Mouse (Mus musculus) embryo, embryonic 11.5 days (tissue): ENCODE data around the gene Zmynd10.
A peak's percentile ranks its signal among the peaks of the same experiment; 100 is the strongest.

ENCODE experiments used
- DNase-seq: peaks from one replicate; pipeline ENCODE4 v3.0.0-alpha.2; 2012; ENCODE audit warnings: low read depth, low spot score

The Zmynd10 gene

GRCm38 (mm10) chr9:107547026-107547425 lies at the start of gene Zmynd10:
Gene Zmynd10 (plus strand): TSS chr9:107547298.
- DNase-seq = peak; percentile 87

- no peak for DNase-seq
These were observed 46.3 kb upstream of the Zmynd10 start for GRCm38 (mm10) chr9:107500708-107501286.

GRCm38 (mm10) chr9:107502131-107502846 lies 44.8 kb upstream of the Zmynd10 start:
- no peak for DNase-seq

GRCm38 (mm10) chr9:107504662-107505537 lies 42.2 kb upstream of the Zmynd10 start:
- no peak for DNase-seq

GRCm38 (mm10) chr9:107508266-107508665 lies 38.8 kb upstream of the Zmynd10 start:
- DNase-seq = no peak

- DNase-seq = no peak
These were observed 36.6 kb upstream of the Zmynd10 start for GRCm38 (mm10) chr9:107510384-107511100.

GRCm38 (mm10) chr9:107511436-107511835 lies 35.7 kb upstream of the Zmynd10 start:
- DNase-seq = no peak

- no peak for DNase-seq
These were observed 34.8 kb upstream of the Zmynd10 start for GRCm38 (mm10) chr9:107512326-107512725.

- DNase-seq = peak; percentile 68
These were observed 32.7 kb upstream of the Zmynd10 start for GRCm38 (mm10) chr9:107514303-107514955.

- DNase-seq = no peak
These were observed 26.8 kb upstream of the Zmynd10 start for GRCm38 (mm10) chr9:107520331-107520730.

- no peak for DNase-seq
These were observed 25.9 kb upstream of the Zmynd10 start for GRCm38 (mm10) chr9:107521190-107521589.

- DNase-seq = no peak
These were observed 25.2 kb upstream of the Zmynd10 start for GRCm38 (mm10) chr9:107521711-107522399.

GRCm38 (mm10) chr9:107522400-107522711 lies 24.7 kb upstream of the Zmynd10 start:
- no peak for DNase-seq

- DNase-seq = peak; percentile 68
These were observed 20.7 kb upstream of the Zmynd10 start for GRCm38 (mm10) chr9:107526198-107527026.

GRCm38 (mm10) chr9:107533791-107534407 lies 13.2 kb upstream of the Zmynd10 start, which contains the start of gene Tmem115:
Gene Tmem115 (plus strand): TSS chr9:107533945.
- peak; percentile 91 for DNase-seq

- DNase-seq = no peak
These were observed 12.5 kb upstream of the Zmynd10 start for GRCm38 (mm10) chr9:107534408-107535202.

- no peak for DNase-seq
These were observed 8.9 kb upstream of the Zmynd10 start for GRCm38 (mm10) chr9:107538231-107538630.

- no peak for DNase-seq
These were observed 8.4 kb upstream of the Zmynd10 start for GRCm38 (mm10) chr9:107538711-107539110.
